Comparison of ENCODE assay signal across 19 mouse cellular contexts in the genomic region with DNA sequence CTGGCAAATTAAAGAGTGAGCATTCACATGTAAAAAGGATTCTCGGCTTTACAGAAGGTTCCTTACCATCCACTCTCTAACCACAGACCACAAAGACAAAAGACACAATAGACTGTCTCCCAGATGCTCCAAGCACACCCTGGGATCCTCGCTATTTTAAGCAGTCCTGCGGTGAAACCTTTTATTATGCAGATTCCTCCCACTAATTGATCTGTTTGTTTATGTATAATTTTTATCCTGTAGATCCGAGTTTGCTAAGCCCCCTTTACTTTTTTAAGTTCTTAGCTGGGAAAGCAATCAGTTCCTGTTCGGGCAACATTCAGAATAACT.
DNase-seq lines count a peak whose midpoint lies in the region; ATAC-seq and TF ChIP-seq lines count a peak whose summit lies in the region.
"Had no signal": no experiment of that assay in that cellular context is flagged by ENCODE, and none has a peak within 500 bp of the region (broad histone marks: within the 10 kb centered on the region; RNA-seq: fewer than 3 reads in every experiment).

No protein-coding gene starts in this region.

- in situ Hi-C loops in ES-E14 (cut with MboI; ENCODE audit: low sequenced_read_pairs in 2 of 2, unreplicated experiment in 2 of 2) = no loop called here

- no peak overlapping the region for H3K4me3 ChIP-seq in left cerebral cortex, adult 2 months
- no peak overlapping the region for H3K4me3 ChIP-seq in ES-E14 (ENCODE audit: insufficient read depth in 1 of 2, low read depth in 1 of 2, low read length in 2 of 2, poor library complexity in 1 of 2, severe bottlenecking in 1 of 2)
- H3K4me3 ChIP-seq in hindbrain, embryonic 13.5 days = no peak overlapping the region
- H3K4me3 ChIP-seq: embryonic facial prominence, embryonic 15.5 days; kidney, embryonic 15.5 days; lung, embryonic 15.5 days; stomach, embryonic 15.5 days had no signal

- no peaks in the 10 kb centered on the region for H3K9me3 ChIP-seq in ES-E14 (ENCODE audit: control insufficient read depth, insufficient read depth, low read depth, low read length)
- H3K9me3 ChIP-seq in hindbrain, embryonic 13.5 days = 0 out of 2 replicates have a peak, but pooled peaks cover under 1% of the 10 kb centered on the region
- H3K9me3 ChIP-seq: embryonic facial prominence, embryonic 15.5 days; kidney, embryonic 15.5 days; lung, embryonic 15.5 days; stomach, embryonic 15.5 days had no signal

- no peak for DNase-seq in left cerebral cortex, adult 2 months (ENCODE audit: extremely low spot score in 1 of 2, low spot score in 2 of 2)
- DNase-seq in left cerebral cortex, postnatal 10 days (ENCODE audit: extremely low spot score in 1 of 2, low spot score in 2 of 2) = no peak
- DNase-seq in ES-E14 (ENCODE audit: low read depth, low spot score) (peak; percentile 46), ZHBTc4 (ENCODE audit: low read depth, low spot score) (peak; percentile 72)
- no peak for DNase-seq in right cerebral cortex, postnatal 4 days
- DNase-seq in cerebellum, adult 11 months = no peak
- DNase-seq: adrenal gland, postnatal 25 days; cerebellum, adult 18-20 months; cerebellum, postnatal 25 days; kidney, postnatal 4 days; right cerebral cortex, postnatal 14 days; thymus, adult 18-20 months had no signal

- no peak overlapping the region for H3K9ac ChIP-seq in ES-E14 (ENCODE audit: insufficient read depth, low read depth, low read length, poor library complexity, severe bottlenecking)
- no peak overlapping the region for H3K9ac ChIP-seq in hindbrain, embryonic 13.5 days
- H3K9ac ChIP-seq: embryonic facial prominence, embryonic 15.5 days; kidney, embryonic 15.5 days; liver, embryonic 14.5 days; lung, embryonic 15.5 days; stomach, embryonic 15.5 days had no signal

- H3K4me1 ChIP-seq in ES-E14 (ENCODE audit: control insufficient read depth in 2 of 2, insufficient read depth in 2 of 2, low read length in 2 of 2, poor library complexity in 1 of 2) = peaks cover 4 to 5% of the 10 kb centered on the region in 2 experiments; a peak in 2 of 4 replicates
- peaks cover 11% of the 10 kb centered on the region; the same call in 1 of the 2 replicates for H3K4me1 ChIP-seq in hindbrain, embryonic 13.5 days (replicated peaks)
- H3K4me1 ChIP-seq: embryonic facial prominence, embryonic 15.5 days; kidney, embryonic 15.5 days; lung, embryonic 15.5 days; stomach, embryonic 15.5 days had no signal

- no peaks in the 10 kb centered on the region for H3K36me3 ChIP-seq in ES-E14 (ENCODE audit: control insufficient read depth, insufficient read depth, low read length, poor library complexity, severe bottlenecking)
- H3K36me3 ChIP-seq in hindbrain, embryonic 13.5 days = peaks cover 9% of the 10 kb centered on the region; the same call in 1 of the 2 replicates
- H3K36me3 ChIP-seq: embryonic facial prominence, embryonic 15.5 days; kidney, embryonic 15.5 days; lung, embryonic 15.5 days; stomach, embryonic 15.5 days had no signal

- 7% methylated on average over 5 of the region's 5 CpGs for WGBS in hindbrain, embryonic 13.5 days

- intact Hi-C loops in left cerebral cortex, adult 2 months (cut with DNase I) = no loop called here
- intact Hi-C loops in left cerebral cortex, postnatal 10 days (cut with DNase I) = no loop called here

- ATAC-seq in hindbrain, embryonic 13.5 days (ENCODE audit: low FRiP score) = peak; percentile 65; the same call in 1 of the 2 replicates
- ATAC-seq: intestine, embryonic 16.5 days had no signal

- H3K4me2 ChIP-seq in hindbrain, embryonic 13.5 days = no peak overlapping the region
- H3K4me2 ChIP-seq: embryonic facial prominence, embryonic 15.5 days; kidney, embryonic 15.5 days; lung, embryonic 15.5 days; stomach, embryonic 15.5 days had no signal

- H3K27me3 ChIP-seq in hindbrain, embryonic 13.5 days = no peaks in the 10 kb centered on the region
- H3K27me3 ChIP-seq: embryonic facial prominence, embryonic 15.5 days; kidney, embryonic 15.5 days; lung, embryonic 15.5 days; stomach, embryonic 15.5 days had no signal

- peak overlapping the region; percentile 8; the same call in 1 of the 2 replicates for H3K27ac ChIP-seq in left cerebral cortex, adult 2 months
- H3K27ac ChIP-seq in ES-E14 (ENCODE audit: insufficient read depth, low read depth, low read length, poor library complexity, severe bottlenecking) = no peak overlapping the region
- peak overlapping the region; percentile 31 for H3K27ac ChIP-seq in hindbrain, embryonic 13.5 days
- H3K27ac ChIP-seq: embryonic facial prominence, embryonic 15.5 days; kidney, embryonic 15.5 days; liver, embryonic 14.5 days; lung, embryonic 15.5 days; stomach, embryonic 15.5 days had no signal

- TF ChIP-seq CTCF in left cerebral cortex, adult 2 months (IDR thresholded peaks at IDR 0.05) = no peak

TF ChIP-seq in ES-E14, 5 proteins besides CTCF, POLR2A, EP300 and RAD21:
- TF ChIP-seq ZNF384 (IDR thresholded peaks at IDR 0.05; ENCODE audit: low read depth, low read length) (no peak), CHD2 (IDR thresholded peaks at IDR 0.05; ENCODE audit: low read depth, low read length) (peak; percentile 73)

Comparison
In these comparisons a context has a peak if more than half of its experiments do, and no peak if none do; other contexts are left out.
1. DNase-seq: peak in ES-E14 (single experiment) and ZHBTc4 (single experiment); none in left cerebral cortex, adult 2 months (0 of 2), left cerebral cortex, postnatal 10 days (0 of 2), right cerebral cortex, postnatal 4 days (single experiment) and cerebellum, adult 11 months (single experiment).